Mouse (Mus musculus) regulatory T cell (primary cell): ENCODE results near the gene Atp5h.
"Not testable (repeated sequence)": the region's sequence is repeated elsewhere in the genome, so short reads cannot be mapped to it uniquely, and the experiment has no call there.

Experiments used
- in situ Hi-C: fragments of 300-600 bp; cut with MboI, MseI; formaldehyde crosslinking; loops from one replicate; pipeline ENCODE4 v1.15.1; 2025; ENCODE audit warnings: high pct_unique_total_duplicates

The Atp5h gene

GRCm38 (mm10) chr11:115403338-115404124 is 16.2 kb downstream of the Atp5h start, which contains the start of gene Mrpl58:
Gene Mrpl58, plus strand, starts transcription at chr11:115403752.
- in situ Hi-C loops, result no loop called here

GRCm38 (mm10) chr11:115400630-115401391 is 19.0 kb downstream of the Atp5h start:
- in situ Hi-C loops, result no loop called here

GRCm38 (mm10) chr11:115400126-115400525 is 19.6 kb downstream of the Atp5h start:
- in situ Hi-C loops, result no loop called here

GRCm38 (mm10) chr11:115398085-115398484 is 21.7 kb downstream of the Atp5h start:
- in situ Hi-C loops, result no loop called here

- in situ Hi-C loops, result no loop called here
Observed at GRCm38 (mm10) chr11:115393721-115394325, 25.9 kb downstream of the Atp5h start.

GRCm38 (mm10) chr11:115391358-115391757 is 28.4 kb downstream of the Atp5h start:
- in situ Hi-C loops, result no loop called here

- in situ Hi-C loops, result not testable (repeated sequence)
Observed at GRCm38 (mm10) chr11:115386859-115387258, 32.9 kb downstream of the Atp5h start.

GRCm38 (mm10) chr11:115384587-115384986 is 35.2 kb downstream of the Atp5h start:
- in situ Hi-C loops, result no loop called here

- in situ Hi-C loops, result no loop called here
Observed at GRCm38 (mm10) chr11:115383701-115384474, 35.9 kb downstream of the Atp5h start.

GRCm38 (mm10) chr11:115382891-115383290 is 36.9 kb downstream of the Atp5h start:
- in situ Hi-C loops, result no loop called here

GRCm38 (mm10) chr11:115381743-115382539 is 37.8 kb downstream of the Atp5h start, which contains the start of gene Cdr2l:
Gene Cdr2l, plus strand, starts transcription at chr11:115381916.
- in situ Hi-C loops, result no loop called here

GRCm38 (mm10) chr11:115381276-115381675 is 38.5 kb downstream of the Atp5h start:
- in situ Hi-C loops, result no loop called here

GRCm38 (mm10) chr11:115377854-115378253 is 41.9 kb downstream of the Atp5h start:
- in situ Hi-C loops, result loop anchor here (10.0 kb wide), 1 partner anchor 1457 kb away; no protein-coding TSS in a partner anchor

GRCm38 (mm10) chr11:115377254-115377653 is 42.5 kb downstream of the Atp5h start:
- in situ Hi-C loops, result loop anchor here (10.0 kb wide), 1 partner anchor 1458 kb away; no protein-coding TSS in a partner anchor

GRCm38 (mm10) chr11:115376722-115377121 is 43.0 kb downstream of the Atp5h start:
- in situ Hi-C loops, result loop anchor here (10.0 kb wide), 1 partner anchor 1458 kb away; no protein-coding TSS in a partner anchor

GRCm38 (mm10) chr11:115374695-115375425 is 44.9 kb downstream of the Atp5h start:
- in situ Hi-C loops, result loop anchor here (10.0 kb wide), 1 partner anchor 1460 kb away; no protein-coding TSS in a partner anchor

GRCm38 (mm10) chr11:115373805-115374694 is 45.7 kb downstream of the Atp5h start:
- in situ Hi-C loops, result loop anchor here (10.0 kb wide), 1 partner anchor 1461 kb away; no protein-coding TSS in a partner anchor

- in situ Hi-C loops, result loop anchor here (10.0 kb wide), 1 partner anchor 1462 kb away; no protein-coding TSS in a partner anchor
Observed at GRCm38 (mm10) chr11:115372737-115373136, 47.0 kb downstream of the Atp5h start.
